Mouse (Mus musculus) spleen, adult 2 months (tissue): Measurements from ENCODE around the gene Pthlh.

Experiments
- CTCF ChIP-seq: fragments of 200-500 bp; IDR thresholded peaks from 2 replicates; pipeline ENCODE4 v1.5.1; 2011; ENCODE audit warnings: mild to moderate bottlenecking, inconsistent platforms; ENCODE audit not compliant: insufficient read depth, insufficient read length, insufficient replicate concordance; ENCODE audit errors: extremely low read depth
- POLR2A ChIP-seq: fragments of 200-500 bp; IDR thresholded peaks from 2 replicates; pipeline ENCODE4 v1.6.1; 2011; ENCODE audit warnings: low read depth, low read length, inconsistent platforms

DNA sequence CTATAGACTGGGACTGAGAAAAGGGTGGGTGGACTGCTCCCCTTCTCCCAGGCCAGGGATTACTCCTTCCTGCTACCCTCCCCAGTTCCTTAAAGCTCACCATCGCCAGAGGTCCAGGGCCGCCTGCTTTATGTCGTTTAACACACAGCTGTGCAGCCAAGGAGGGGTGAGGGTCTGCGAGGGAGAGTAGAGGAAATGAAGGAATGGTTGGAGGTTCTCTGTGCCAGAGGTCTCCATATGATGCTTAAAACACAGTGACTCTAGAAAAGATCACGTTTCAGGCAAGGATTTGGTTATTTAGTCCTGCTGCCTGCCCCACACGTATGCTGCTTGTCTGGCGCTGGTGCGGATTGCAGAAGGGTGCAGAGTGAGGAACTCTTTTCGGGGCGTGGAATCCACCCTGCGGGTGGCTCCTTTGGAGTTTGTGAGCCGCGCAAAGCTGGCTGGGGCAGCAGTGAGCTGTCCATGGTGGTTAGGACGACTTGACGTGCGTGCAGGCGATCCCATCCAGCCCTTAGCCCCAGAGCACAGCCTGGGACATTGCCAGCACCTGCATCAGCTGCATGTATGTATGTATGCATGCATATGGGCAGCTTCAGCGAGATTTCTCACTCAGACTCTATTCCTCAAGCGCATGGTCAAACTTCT lies 4.3 kb upstream of the Pthlh start:
- no peak for TF ChIP-seq CTCF
- TF ChIP-seq POLR2A = no peak
